Mouse (Mus musculus) cerebellum, adult 11 months (tissue): ENCODE measurements around the gene Pabpn1l.
"Not testable (repeated sequence)": the region's sequence is repeated elsewhere in the genome, so short reads cannot be mapped to it uniquely, and the experiment has no call there.

Source experiments
- DNase-seq: peaks from one replicate; pipeline ENCODE4 v3.0.0; 2022

Pabpn1l gene

DNA sequence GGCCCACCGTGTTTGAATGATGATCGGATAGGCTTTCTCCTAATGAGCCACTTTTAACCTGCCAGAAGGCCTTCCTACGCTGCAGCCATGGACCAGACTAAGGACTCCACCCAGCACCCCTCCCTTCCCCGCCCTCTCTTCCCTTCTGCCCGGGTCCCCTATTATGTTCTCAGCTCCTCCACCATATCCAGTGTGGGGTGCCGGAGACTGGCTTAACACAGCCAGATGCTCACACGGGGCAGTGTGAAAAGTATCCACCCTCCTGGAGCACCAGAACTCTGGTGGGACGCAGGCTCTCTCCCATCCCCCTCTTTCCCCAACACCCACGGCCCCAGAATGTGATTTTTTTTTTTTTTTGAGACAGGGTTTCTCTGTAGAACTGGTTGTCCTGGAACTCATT is 49.0 kb downstream of the Pabpn1l start:
- no peak for DNase-seq

DNA sequence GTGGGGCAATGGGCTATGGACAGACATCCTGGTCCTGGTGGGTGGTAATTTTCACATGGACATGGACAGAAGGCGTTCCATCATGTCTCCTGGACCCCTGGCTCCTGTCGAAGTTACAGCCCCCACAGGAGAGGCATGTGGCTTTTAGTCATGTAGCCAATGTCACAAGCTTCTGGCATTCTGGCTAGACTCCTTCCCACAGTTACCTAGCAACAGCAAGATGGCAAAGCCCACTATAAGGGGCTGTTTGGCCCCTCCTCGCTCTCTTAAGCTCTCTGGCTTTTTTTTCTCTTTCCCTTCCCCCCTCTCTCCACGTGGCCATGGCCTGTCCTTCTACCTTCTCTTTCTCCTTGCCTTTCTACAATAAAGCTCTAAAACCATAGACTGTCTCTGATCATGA is 49.4 kb downstream of the Pabpn1l start:
- not testable (repeated sequence) for DNase-seq

- no peak for DNase-seq
Observed at GRCm38 (mm10) chr8:122572751-122573150, 49.8 kb downstream of the Pabpn1l start.

GRCm38 (mm10) chr8:122571750-122572267 is 50.7 kb downstream of the Pabpn1l start:
- DNase-seq, result no peak

DNA sequence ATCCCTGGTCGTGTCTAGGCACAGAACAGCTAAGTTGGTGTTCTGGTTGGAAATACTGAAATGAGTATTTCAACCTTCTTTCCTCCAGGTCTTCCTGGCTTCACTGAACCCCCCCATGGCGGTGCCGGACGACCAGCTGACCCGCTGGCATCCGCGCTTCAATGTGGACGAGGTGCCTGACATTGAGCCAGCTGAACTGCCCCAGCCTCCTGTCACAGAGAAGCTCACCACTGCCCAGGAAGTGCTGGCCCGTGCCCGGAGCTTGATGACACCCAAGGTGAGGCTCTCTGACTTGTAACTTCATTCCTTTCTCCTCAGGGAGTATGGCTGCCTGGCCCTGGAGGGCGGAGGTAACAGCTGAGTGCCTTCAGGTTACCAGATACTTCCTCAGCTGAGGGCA is 51.4 kb downstream of the Pabpn1l start:
- peak; percentile 70 for DNase-seq

DNA sequence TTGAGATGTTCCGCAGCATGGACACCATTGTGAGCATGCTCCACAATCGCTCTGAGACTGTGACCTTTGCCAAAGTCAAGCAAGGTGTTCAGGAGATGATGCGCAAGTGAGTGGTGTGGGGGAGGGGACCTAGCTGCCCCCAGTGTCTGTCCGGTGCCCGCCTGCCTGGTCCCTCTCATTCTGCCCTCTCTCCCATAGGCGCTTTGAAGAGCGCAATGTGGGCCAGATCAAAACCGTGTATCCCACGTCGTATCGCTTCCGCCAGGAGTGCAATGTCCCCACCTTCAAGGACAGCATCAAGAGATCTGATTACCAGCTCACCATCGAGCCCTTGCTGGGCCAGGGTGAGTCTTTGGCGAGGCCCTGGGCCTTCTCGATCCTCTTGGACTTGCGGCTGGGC is 52.5 kb downstream of the Pabpn1l start:
- no peak for DNase-seq
